ENCODE assay signal across 12 mouse cellular contexts in the genomic region with DNA sequence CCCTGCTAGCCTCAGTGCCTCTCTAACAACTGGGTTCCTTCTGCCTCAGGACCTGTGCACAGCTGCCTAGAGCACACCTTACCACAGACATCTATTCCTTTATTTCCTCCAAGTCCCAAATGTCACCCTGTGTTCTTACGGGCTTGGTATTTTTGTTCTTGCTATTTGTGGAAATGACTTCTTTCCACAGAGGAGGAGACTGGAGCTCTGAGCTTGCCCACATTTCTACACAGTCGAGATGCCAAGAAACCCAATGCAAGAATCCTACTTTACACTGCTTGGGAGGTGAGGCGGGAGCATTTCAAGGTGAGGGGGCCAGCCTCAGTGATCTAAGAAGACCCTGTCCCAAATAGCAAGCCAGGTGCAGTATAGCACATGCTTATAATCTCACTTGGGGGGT. TPM values are rescaled to one million over a fixed set of nuclear protein-coding genes. Genes with fewer than 3 reads are reported as not detected.
A peak's percentile ranks its signal among the peaks of the same experiment; 100 is the strongest.
DNase-seq lines count a peak whose midpoint lies in the region; ATAC-seq lines count a peak whose summit lies in the region.
"Had no signal": no experiment of that assay in that cellular context is flagged by ENCODE, and none has a peak within 500 bp of the region (broad histone marks: within the 10 kb centered on the region; RNA-seq: fewer than 3 reads in every experiment).

No protein-coding gene starts in this region.

- 78% methylated on average over 3 of the region's 3 CpGs for WGBS in forebrain, embryonic 11.5 days
- 81% methylated on average over 3 of the region's 3 CpGs for WGBS in forebrain, embryonic 10.5 days
- 82% methylated on average over 3 of the region's 3 CpGs for WGBS in hindbrain, embryonic 11.5 days
- WGBS in hindbrain, embryonic 12.5 days = 79% methylated on average over 3 of the region's 3 CpGs
- WGBS in midbrain, embryonic 12.5 days = 73% methylated on average over 3 of the region's 3 CpGs
- whole genome bisulfite sequencing in midbrain, embryonic 16.5 days = 78% methylated on average over 3 of the region's 3 CpGs

- H3K27me3 ChIP-seq in forebrain, embryonic 11.5 days (ENCODE audit: control insufficient read depth, insufficient read depth, low read length) = no peaks in the 10 kb centered on the region
- H3K27me3 ChIP-seq in forebrain, embryonic 10.5 days (ENCODE audit: poor library complexity, severe bottlenecking) = no peaks in the 10 kb centered on the region
- no peaks in the 10 kb centered on the region for H3K27me3 ChIP-seq in hindbrain, embryonic 11.5 days (ENCODE audit: control insufficient read depth, insufficient read depth, low read length)
- peaks cover 4% of the 10 kb centered on the region; the same call in 1 of the 2 replicates for H3K27me3 ChIP-seq in hindbrain, embryonic 12.5 days
- H3K27me3 ChIP-seq in midbrain, embryonic 12.5 days = peaks cover 19% of the 10 kb centered on the region; the same call in 1 of the 2 replicates
- no peaks in the 10 kb centered on the region; the same call in 1 of the 2 replicates for H3K27me3 ChIP-seq in midbrain, embryonic 16.5 days (ENCODE audit: control insufficient read depth, insufficient read depth, low read depth, low read length)
- H3K27me3 ChIP-seq: neural tube, embryonic 12.5 days; stomach, embryonic 15.5 days had no signal

- no peak for ATAC-seq in forebrain, embryonic 11.5 days (replicated peaks; ENCODE audit: low FRiP score)
- no peak for ATAC-seq in hindbrain, embryonic 11.5 days (ENCODE audit: low FRiP score)
- ATAC-seq in hindbrain, embryonic 12.5 days (ENCODE audit: low FRiP score) = no peak
- ATAC-seq in midbrain, embryonic 12.5 days (ENCODE audit: low FRiP score, low read depth) = no peak
- no peak for ATAC-seq in midbrain, embryonic 16.5 days

- no peaks in the 10 kb centered on the region for H3K9me3 ChIP-seq in forebrain, embryonic 11.5 days (ENCODE audit: control insufficient read depth, low read length)
- H3K9me3 ChIP-seq in forebrain, embryonic 10.5 days = no peaks in the 10 kb centered on the region
- H3K9me3 ChIP-seq in hindbrain, embryonic 11.5 days (ENCODE audit: control insufficient read depth, low read length) = no peaks in the 10 kb centered on the region
- H3K9me3 ChIP-seq in hindbrain, embryonic 12.5 days (replicated peaks) = no peaks in the 10 kb centered on the region
- no peaks in the 10 kb centered on the region for H3K9me3 ChIP-seq in midbrain, embryonic 12.5 days
- H3K9me3 ChIP-seq in midbrain, embryonic 16.5 days (replicated peaks; ENCODE audit: control insufficient read depth, low read length, poor library complexity, severe bottlenecking) = no peaks in the 10 kb centered on the region
- H3K9me3 ChIP-seq: heart, embryonic 12.5 days; hindbrain, embryonic 10.5 days; neural tube, embryonic 12.5 days; stomach, embryonic 15.5 days had no signal

- DNase-seq in forebrain, embryonic 11.5 days (ENCODE audit: low spot score) = no peak
- no peak for DNase-seq in forebrain, embryonic 10.5 days (ENCODE audit: extremely low spot score, low spot score)
- DNase-seq in hindbrain, embryonic 11.5 days (ENCODE audit: low spot score) = no peak
- DNase-seq in adrenal gland, adult 8-10 months = no peak

- no peak overlapping the region for H3K4me2 ChIP-seq in forebrain, embryonic 11.5 days (ENCODE audit: low read depth, low read length, severe bottlenecking)
- no peak overlapping the region for H3K4me2 ChIP-seq in hindbrain, embryonic 11.5 days (replicated peaks; ENCODE audit: low read depth, low read length)
- no peak overlapping the region for H3K4me2 ChIP-seq in hindbrain, embryonic 12.5 days (replicated peaks)
- no peak overlapping the region for H3K4me2 ChIP-seq in midbrain, embryonic 12.5 days (replicated peaks)
- H3K4me2 ChIP-seq in midbrain, embryonic 16.5 days (ENCODE audit: low read length) = no peak overlapping the region
- H3K4me2 ChIP-seq: heart, embryonic 12.5 days; liver, embryonic 11.5 days; neural tube, embryonic 12.5 days; stomach, embryonic 15.5 days had no signal

- peak overlapping the region; percentile 12; the same call in 1 of the 2 replicates for H3K9ac ChIP-seq in forebrain, embryonic 11.5 days (ENCODE audit: low read length)
- peak overlapping the region; percentile 16; the same call in 1 of the 2 replicates for H3K9ac ChIP-seq in hindbrain, embryonic 11.5 days (ENCODE audit: low read depth, low read length)
- no peak overlapping the region for H3K9ac ChIP-seq in hindbrain, embryonic 12.5 days
- H3K9ac ChIP-seq in midbrain, embryonic 12.5 days (replicated peaks) = 0 out of 2 replicates have a peak overlapping the region, but pooled peaks have one; percentile 28
- no peak overlapping the region for H3K9ac ChIP-seq in midbrain, embryonic 16.5 days (ENCODE audit: low read depth, low read length)
- H3K9ac ChIP-seq: heart, embryonic 12.5 days; neural tube, embryonic 12.5 days; stomach, embryonic 15.5 days had no signal

- no peak overlapping the region for H3K4me3 ChIP-seq in forebrain, embryonic 11.5 days (ENCODE audit: low read depth, low read length)
- no peak overlapping the region for H3K4me3 ChIP-seq in forebrain, embryonic 10.5 days
- H3K4me3 ChIP-seq in hindbrain, embryonic 11.5 days (ENCODE audit: low read depth, low read length) = no peak overlapping the region
- no peak overlapping the region for H3K4me3 ChIP-seq in hindbrain, embryonic 12.5 days
- no peak overlapping the region for H3K4me3 ChIP-seq in midbrain, embryonic 12.5 days
- no peak overlapping the region for H3K4me3 ChIP-seq in midbrain, embryonic 16.5 days (ENCODE audit: low read depth, low read length)
- H3K4me3 ChIP-seq: heart, embryonic 12.5 days; hindbrain, embryonic 10.5 days; neural tube, embryonic 12.5 days; stomach, embryonic 15.5 days had no signal

- H3K27ac ChIP-seq in forebrain, embryonic 11.5 days (ENCODE audit: low read depth, low read length) = no peak overlapping the region
- H3K27ac ChIP-seq in forebrain, embryonic 10.5 days = no peak overlapping the region
- H3K27ac ChIP-seq in hindbrain, embryonic 11.5 days (ENCODE audit: low read depth, low read length) = no peak overlapping the region
- H3K27ac ChIP-seq in hindbrain, embryonic 12.5 days = no peak overlapping the region
- no peak overlapping the region for H3K27ac ChIP-seq in midbrain, embryonic 12.5 days (replicated peaks)
- H3K27ac ChIP-seq in midbrain, embryonic 16.5 days (ENCODE audit: low read length) = no peak overlapping the region
- H3K27ac ChIP-seq: hindbrain, embryonic 10.5 days; neural tube, embryonic 12.5 days; stomach, embryonic 15.5 days had no signal

- no peaks in the 10 kb centered on the region for H3K36me3 ChIP-seq in forebrain, embryonic 11.5 days (ENCODE audit: control insufficient read depth, insufficient read depth, low read length)
- H3K36me3 ChIP-seq in forebrain, embryonic 10.5 days (replicated peaks) = no peaks in the 10 kb centered on the region
- no peaks in the 10 kb centered on the region for H3K36me3 ChIP-seq in hindbrain, embryonic 11.5 days (ENCODE audit: control insufficient read depth, insufficient read depth, low read length)
- H3K36me3 ChIP-seq in hindbrain, embryonic 12.5 days = no peaks in the 10 kb centered on the region
- no peaks in the 10 kb centered on the region for H3K36me3 ChIP-seq in midbrain, embryonic 12.5 days
- peaks cover 3% of the 10 kb centered on the region; the same call in 1 of the 2 replicates for H3K36me3 ChIP-seq in midbrain, embryonic 16.5 days (ENCODE audit: control insufficient read depth, insufficient read depth, low read length)
- H3K36me3 ChIP-seq: heart, embryonic 12.5 days; hindbrain, embryonic 10.5 days; neural tube, embryonic 12.5 days; stomach, embryonic 15.5 days had no signal

- no peaks in the 10 kb centered on the region for H3K4me1 ChIP-seq in forebrain, embryonic 11.5 days (replicated peaks; ENCODE audit: control insufficient read depth, insufficient read depth, low read length)
- peaks cover 4% of the 10 kb centered on the region; the same call in 1 of the 2 replicates for H3K4me1 ChIP-seq in forebrain, embryonic 10.5 days
- no peaks in the 10 kb centered on the region for H3K4me1 ChIP-seq in hindbrain, embryonic 11.5 days (replicated peaks; ENCODE audit: control insufficient read depth, insufficient read depth, low read length)
- no peaks in the 10 kb centered on the region for H3K4me1 ChIP-seq in hindbrain, embryonic 12.5 days
- H3K4me1 ChIP-seq in midbrain, embryonic 12.5 days = no peaks in the 10 kb centered on the region
- H3K4me1 ChIP-seq in midbrain, embryonic 16.5 days (ENCODE audit: control insufficient read depth, insufficient read depth, low read length) = no peaks in the 10 kb centered on the region
- H3K4me1 ChIP-seq: neural tube, embryonic 12.5 days had no signal

RNA-seq across cellular contexts. Expression of gene Abcb9, which starts 10.1 kb away (rescaled TPM):
- 1.6 and 1.7 TPM in 2 replicates for polyA plus RNA-seq in forebrain, embryonic 11.5 days (2014; fragmentation: Nextera tagmentation; extraction: Ambion mirVana)
- polyA plus RNA-seq in forebrain, embryonic 10.5 days (2016; fragmentation: Nextera tagmentation; extraction: Ambion mirVana) = 0.52 and 0.65 TPM in 2 replicates
- 0.71 and 0.76 TPM in 2 replicates for polyA plus RNA-seq in hindbrain, embryonic 11.5 days (2014; fragmentation: Nextera tagmentation; extraction: Ambion mirVana)
- 3.7 and 3.8 TPM in 2 replicates for polyA plus RNA-seq in hindbrain, embryonic 12.5 days (2016; fragmentation: Nextera tagmentation; extraction: Ambion mirVana)
- polyA plus RNA-seq in midbrain, embryonic 12.5 days (2016; fragmentation: Nextera tagmentation; extraction: Ambion mirVana) = 2.0 and 2.2 TPM in 2 replicates
- polyA plus RNA-seq in midbrain, embryonic 16.5 days (2015; fragmentation: Nextera tagmentation; extraction: Ambion mirVana) = 15.5 and 21.7 TPM in 2 replicates
- 10 to 100 TPM; 11.4 to 21.3 (median 15.4) TPM for total RNA-seq in adrenal gland, adult 8-10 months (2022)

RNA-seq across cellular contexts. Expression of gene Ogfod2, which starts 26.6 kb away (rescaled TPM):
- 14.5 and 15.8 TPM in 2 replicates for polyA plus RNA-seq in forebrain, embryonic 11.5 days (2014; fragmentation: Nextera tagmentation; extraction: Ambion mirVana)
- polyA plus RNA-seq in forebrain, embryonic 10.5 days (2016; fragmentation: Nextera tagmentation; extraction: Ambion mirVana) = 16.8 and 17.8 TPM in 2 replicates
- polyA plus RNA-seq in hindbrain, embryonic 11.5 days (2014; fragmentation: Nextera tagmentation; extraction: Ambion mirVana) = 13.1 and 13.3 TPM in 2 replicates
- polyA plus RNA-seq in hindbrain, embryonic 12.5 days (2016; fragmentation: Nextera tagmentation; extraction: Ambion mirVana) = 19.6 and 25.7 TPM in 2 replicates
- 15.9 and 23.3 TPM in 2 replicates for polyA plus RNA-seq in midbrain, embryonic 12.5 days (2016; fragmentation: Nextera tagmentation; extraction: Ambion mirVana)
- 41.8 and 43.7 TPM in 2 replicates for polyA plus RNA-seq in midbrain, embryonic 16.5 days (2015; fragmentation: Nextera tagmentation; extraction: Ambion mirVana)
- 10 to 100 TPM; 51.2 to 59.3 (median 55.6) TPM for total RNA-seq in adrenal gland, adult 8-10 months (2022)

RNA-seq across cellular contexts. Expression of gene Arl6ip4, which starts 30.4 kb away (rescaled TPM):
- 108 and 110 TPM in 2 replicates for polyA plus RNA-seq in forebrain, embryonic 11.5 days (2014; fragmentation: Nextera tagmentation; extraction: Ambion mirVana)
- 136 and 140 TPM in 2 replicates for polyA plus RNA-seq in forebrain, embryonic 10.5 days (2016; fragmentation: Nextera tagmentation; extraction: Ambion mirVana)
- 80.8 and 91.5 TPM in 2 replicates for polyA plus RNA-seq in hindbrain, embryonic 11.5 days (2014; fragmentation: Nextera tagmentation; extraction: Ambion mirVana)
- 86.4 and 88.8 TPM in 2 replicates for polyA plus RNA-seq in hindbrain, embryonic 12.5 days (2016; fragmentation: Nextera tagmentation; extraction: Ambion mirVana)
- polyA plus RNA-seq in midbrain, embryonic 12.5 days (2016; fragmentation: Nextera tagmentation; extraction: Ambion mirVana) = 94.8 and 98.3 TPM in 2 replicates
- polyA plus RNA-seq in midbrain, embryonic 16.5 days (2015; fragmentation: Nextera tagmentation; extraction: Ambion mirVana) = 78.0 and 81.6 TPM in 2 replicates
- total RNA-seq in adrenal gland, adult 8-10 months (2022) = 10 to 100 TPM; 46.4 to 72.0 (median 57.1) TPM

RNA-seq across cellular contexts. Expression of gene Vps37b, which starts 53.4 kb away (rescaled TPM):
- polyA plus RNA-seq in forebrain, embryonic 11.5 days (2014; fragmentation: Nextera tagmentation; extraction: Ambion mirVana) = 60.2 and 61.4 TPM in 2 replicates
- 50.8 and 51.2 TPM in 2 replicates for polyA plus RNA-seq in forebrain, embryonic 10.5 days (2016; fragmentation: Nextera tagmentation; extraction: Ambion mirVana)
- 38.3 and 48.8 TPM in 2 replicates for polyA plus RNA-seq in hindbrain, embryonic 11.5 days (2014; fragmentation: Nextera tagmentation; extraction: Ambion mirVana)
- polyA plus RNA-seq in hindbrain, embryonic 12.5 days (2016; fragmentation: Nextera tagmentation; extraction: Ambion mirVana) = 70.8 and 78.6 TPM in 2 replicates
- 68.0 and 74.2 TPM in 2 replicates for polyA plus RNA-seq in midbrain, embryonic 12.5 days (2016; fragmentation: Nextera tagmentation; extraction: Ambion mirVana)
- polyA plus RNA-seq in midbrain, embryonic 16.5 days (2015; fragmentation: Nextera tagmentation; extraction: Ambion mirVana) = 59.5 and 62.0 TPM in 2 replicates
- total RNA-seq in adrenal gland, adult 8-10 months (2022) = 100 to 1,000 TPM in 1 of 4 experiments, 10 to 100 TPM in 3; 76.1 to 101 (median 91.9) TPM

Comparison
In these comparisons a context has a peak if more than half of its experiments do, and no peak if none do; other contexts are left out.
1. H3K9ac ChIP-seq: peak in forebrain, embryonic 11.5 days (single experiment), hindbrain, embryonic 11.5 days (single experiment) and midbrain, embryonic 12.5 days (single experiment); none in hindbrain, embryonic 12.5 days (single experiment) and midbrain, embryonic 16.5 days (single experiment).